Mouse (Mus musculus) 3T3-L1 (cell line): Measurements from ENCODE around the gene Olfr573-ps1.
A peak's percentile ranks its signal among the peaks of the same experiment; 100 is the strongest.

Source experiments
- DNase-seq: peaks from one replicate; pipeline ENCODE4 v3.0.0-alpha.2; 2015; ENCODE audit warnings: low read depth, low spot score

The Olfr573-ps1 gene

GRCm38 (mm10) chr7:102942475-102942874 is at the start of gene Olfr573-ps1:
TSS of gene Olfr573-ps1 (minus strand) at chr7:102942575.
- DNase-seq, result no peak

GRCm38 (mm10) chr7:102989224-102989623 is 46.8 kb upstream of the Olfr573-ps1 start, which contains the start of gene Olfr578:
TSS of gene Olfr578 (minus strand) at chr7:102989324.
- no peak for DNase-seq

GRCm38 (mm10) chr7:102975843-102976242 is 33.5 kb upstream of the Olfr573-ps1 start, which contains the start of gene Olfr577:
TSS of gene Olfr577 (minus strand) at chr7:102975943.
- no peak for DNase-seq

GRCm38 (mm10) chr7:102974399-102974798 is 32.0 kb upstream of the Olfr573-ps1 start:
- DNase-seq, result no peak

- DNase-seq, result no peak
Observed at GRCm38 (mm10) chr7:102962360-102962759, 20.0 kb upstream of the Olfr573-ps1 start, which contains the start of gene Olfr576. TSS of gene Olfr576 (plus strand) at chr7:102962660.

- no peak for DNase-seq
Observed at GRCm38 (mm10) chr7:102958593-102958992, 16.2 kb upstream of the Olfr573-ps1 start, which contains the start of gene Olfr575. TSS of gene Olfr575 (minus strand) at chr7:102958775.

GRCm38 (mm10) chr7:102958137-102958536 is 15.8 kb upstream of the Olfr573-ps1 start:
- DNase-seq, result no peak

- no peak for DNase-seq
Observed at GRCm38 (mm10) chr7:102950732-102951131, 8.4 kb upstream of the Olfr573-ps1 start.

- no peak for DNase-seq
Observed at GRCm38 (mm10) chr7:102948167-102948566, 5.8 kb upstream of the Olfr573-ps1 start, which contains the start of gene Olfr574. TSS of gene Olfr574 (plus strand) at chr7:102948467.

- no peak for DNase-seq
Observed at GRCm38 (mm10) chr7:102943417-102943816, 1.0 kb upstream of the Olfr573-ps1 start.

GRCm38 (mm10) chr7:102927105-102927504 is 15.3 kb downstream of the Olfr573-ps1 start:
- DNase-seq, result no peak

GRCm38 (mm10) chr7:102924109-102924508 is 18.3 kb downstream of the Olfr573-ps1 start, which contains the start of gene Olfr572:
TSS of gene Olfr572 (plus strand) at chr7:102924409.
- DNase-seq, result no peak

- DNase-seq, result peak; percentile 72
Observed at GRCm38 (mm10) chr7:102919632-102920031, 22.7 kb downstream of the Olfr573-ps1 start.

- DNase-seq, result no peak
Observed at GRCm38 (mm10) chr7:102917032-102917875, 25.1 kb downstream of the Olfr573-ps1 start, which contains the start of gene Olfr571. TSS of gene Olfr571 (minus strand) at chr7:102917536.

- no peak for DNase-seq
Observed at GRCm38 (mm10) chr7:102916405-102916804, 26.0 kb downstream of the Olfr573-ps1 start.

GRCm38 (mm10) chr7:102915261-102915660 is 27.1 kb downstream of the Olfr573-ps1 start:
- DNase-seq, result no peak
